Mouse (Mus musculus): ENCODE data around the gene Hs2st1.
A peak's percentile ranks its signal among the peaks of the same experiment; 100 is the strongest.

Gene Hs2st1

GRCm38 (mm10) chr3:144550659-144551058 is 19.3 kb downstream of the Hs2st1 start:
- DNase-seq = no peak

- no peak for DNase-seq
Observed at GRCm38 (mm10) chr3:144550036-144550435, 19.9 kb downstream of the Hs2st1 start.

- DNase-seq = no peak
Observed at GRCm38 (mm10) chr3:144548186-144548845, 21.7 kb downstream of the Hs2st1 start.

DNA sequence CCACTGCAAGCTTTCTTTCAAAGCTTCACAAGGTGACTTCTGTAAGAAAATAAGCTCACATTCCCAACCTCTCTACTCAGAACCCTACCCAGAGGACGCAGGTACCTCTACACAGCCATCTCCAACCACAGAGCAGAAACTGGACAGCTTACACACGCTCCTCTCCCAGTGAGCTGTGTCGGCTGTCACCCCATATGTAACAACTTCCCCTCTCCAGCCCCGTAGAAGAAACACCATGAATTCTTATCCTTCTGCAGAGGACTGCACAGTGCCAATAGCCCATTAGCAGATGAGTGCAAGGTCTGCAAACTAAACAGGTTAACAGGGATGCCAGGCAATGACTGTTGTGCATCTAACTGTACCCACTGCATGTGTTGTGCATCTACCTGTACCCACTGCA is 23.5 kb downstream of the Hs2st1 start:
- DNase-seq = no peak

GRCm38 (mm10) chr3:144545832-144546231 is 24.1 kb downstream of the Hs2st1 start:
- DNase-seq = no peak

GRCm38 (mm10) chr3:144545152-144545551 is 24.8 kb downstream of the Hs2st1 start:
- no peak for DNase-seq

- DNase-seq = no peak
Observed at GRCm38 (mm10) chr3:144541906-144542438, 28.0 kb downstream of the Hs2st1 start.

GRCm38 (mm10) chr3:144540805-144541204 is 29.2 kb downstream of the Hs2st1 start:
- no peak for DNase-seq

DNA sequence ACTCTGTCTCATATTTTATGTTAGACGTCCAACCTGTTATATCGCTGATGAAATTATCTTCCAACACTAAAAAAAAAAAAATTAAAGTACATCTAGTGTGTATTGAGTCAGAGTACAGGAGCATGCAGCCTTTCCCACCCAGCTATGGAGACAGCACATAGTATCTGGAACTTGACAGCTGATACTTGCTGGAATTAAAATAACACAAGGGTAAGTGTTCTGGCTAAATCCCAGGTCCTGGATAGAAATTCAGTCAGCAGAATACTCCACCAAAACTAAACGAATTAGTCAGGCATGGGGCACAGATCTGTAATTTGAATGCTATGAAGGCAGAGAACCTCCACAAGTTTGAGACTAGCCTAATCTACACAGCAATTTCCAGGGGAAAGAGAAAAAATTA is 30.9 kb downstream of the Hs2st1 start:
- DNase-seq = no peak

GRCm38 (mm10) chr3:144537078-144537855 is 32.7 kb downstream of the Hs2st1 start:
- DNase-seq = peak; percentile 30

DNA sequence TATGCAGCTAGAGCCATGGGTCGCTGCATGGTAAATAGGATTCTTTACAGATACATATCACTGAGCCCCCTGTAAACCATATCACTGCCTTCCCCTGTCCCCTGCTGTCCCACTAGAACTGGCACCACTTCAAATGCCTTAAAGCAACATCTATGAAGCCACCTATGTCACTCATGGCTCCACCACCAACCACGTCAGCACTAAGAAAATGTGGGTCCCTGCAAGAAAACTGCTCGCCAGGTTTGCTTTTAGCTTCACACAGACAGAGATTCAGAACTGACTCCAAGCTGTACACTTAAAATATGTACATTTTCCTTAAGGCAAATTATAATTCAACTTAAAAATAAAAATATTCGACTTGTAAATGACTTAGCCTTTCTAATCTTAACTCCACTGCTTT is 34.9 kb downstream of the Hs2st1 start:
- no peak for DNase-seq

DNA sequence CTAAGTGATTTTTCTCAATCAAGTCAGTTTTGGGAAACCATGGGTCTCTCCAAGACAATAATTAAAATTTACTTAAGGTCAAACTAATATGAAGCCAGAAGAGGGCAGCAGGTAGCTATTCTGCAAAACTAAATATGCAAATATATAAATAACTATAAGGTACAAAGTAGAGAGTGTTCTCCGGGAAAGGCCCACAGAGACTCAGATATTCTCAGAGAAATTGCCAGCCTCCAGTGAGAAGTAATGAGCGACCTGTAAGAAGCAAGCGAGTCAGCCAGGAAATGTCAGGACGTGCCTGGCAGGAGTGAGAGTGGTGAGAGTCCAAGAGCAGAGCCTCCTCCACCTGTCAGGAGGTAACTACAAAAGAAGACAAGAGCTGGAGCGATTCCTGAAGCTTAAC is 39.0 kb downstream of the Hs2st1 start:
- no peak for DNase-seq

DNA sequence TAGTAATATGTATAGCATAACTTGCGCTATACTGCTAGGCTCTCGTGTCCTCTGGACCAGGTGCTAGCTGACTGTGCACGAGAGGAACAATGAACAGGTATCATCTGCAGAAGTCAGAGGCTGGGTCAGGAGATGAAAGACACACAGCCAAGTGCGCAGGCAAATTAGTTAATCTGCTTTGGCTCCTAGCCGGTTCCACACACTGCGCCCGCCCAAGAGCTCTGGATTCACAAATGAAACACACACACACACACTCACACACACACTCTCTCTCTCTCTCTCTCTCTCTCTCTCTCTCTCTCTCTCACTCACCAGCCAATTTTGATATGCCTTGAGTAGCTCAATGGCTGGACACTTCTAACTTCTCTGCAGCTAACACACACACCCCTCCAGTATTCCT is 42.1 kb downstream of the Hs2st1 start:
- DNase-seq = no peak

DNA sequence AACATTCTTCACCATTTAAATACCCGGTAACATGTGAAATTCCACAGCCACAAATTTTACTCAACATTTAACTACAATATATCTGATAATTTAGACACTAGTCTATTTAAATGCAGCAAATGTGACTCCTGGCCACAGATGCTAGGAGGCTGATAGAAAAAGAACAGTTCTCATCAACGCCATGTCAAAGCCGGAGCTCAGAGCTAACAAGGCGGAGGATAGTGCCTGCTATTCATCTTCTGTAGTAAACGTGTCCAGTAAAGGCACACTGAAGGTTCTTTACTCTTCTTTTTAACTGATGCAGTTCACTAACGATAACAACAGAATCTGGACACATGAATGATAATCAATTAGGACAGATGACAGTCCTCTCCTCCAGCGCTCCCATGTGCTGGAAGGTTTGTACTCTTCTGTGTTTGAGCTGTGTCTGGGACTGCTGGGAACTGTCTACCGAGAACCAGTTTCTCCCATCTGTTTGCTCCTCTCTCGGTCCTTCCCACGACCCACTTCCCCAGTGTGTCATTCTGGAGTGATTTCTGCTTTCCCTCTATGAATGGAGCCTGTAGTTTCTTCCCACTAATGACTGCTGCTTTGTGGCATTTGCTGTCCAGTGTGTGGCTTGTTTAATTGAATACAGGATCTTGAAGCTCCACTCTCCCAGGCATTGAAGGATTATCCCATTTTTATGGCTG is 50.3 kb downstream of the Hs2st1 start:
- no peak for DNase-seq

- no peak for DNase-seq
Observed at GRCm38 (mm10) chr3:144518917-144519316, 51.1 kb downstream of the Hs2st1 start.

GRCm38 (mm10) chr3:144515286-144515685 is 54.7 kb downstream of the Hs2st1 start:
- no peak for DNase-seq

- no peak for DNase-seq
Observed at GRCm38 (mm10) chr3:144514122-144514505, 55.9 kb downstream of the Hs2st1 start.

DNA sequence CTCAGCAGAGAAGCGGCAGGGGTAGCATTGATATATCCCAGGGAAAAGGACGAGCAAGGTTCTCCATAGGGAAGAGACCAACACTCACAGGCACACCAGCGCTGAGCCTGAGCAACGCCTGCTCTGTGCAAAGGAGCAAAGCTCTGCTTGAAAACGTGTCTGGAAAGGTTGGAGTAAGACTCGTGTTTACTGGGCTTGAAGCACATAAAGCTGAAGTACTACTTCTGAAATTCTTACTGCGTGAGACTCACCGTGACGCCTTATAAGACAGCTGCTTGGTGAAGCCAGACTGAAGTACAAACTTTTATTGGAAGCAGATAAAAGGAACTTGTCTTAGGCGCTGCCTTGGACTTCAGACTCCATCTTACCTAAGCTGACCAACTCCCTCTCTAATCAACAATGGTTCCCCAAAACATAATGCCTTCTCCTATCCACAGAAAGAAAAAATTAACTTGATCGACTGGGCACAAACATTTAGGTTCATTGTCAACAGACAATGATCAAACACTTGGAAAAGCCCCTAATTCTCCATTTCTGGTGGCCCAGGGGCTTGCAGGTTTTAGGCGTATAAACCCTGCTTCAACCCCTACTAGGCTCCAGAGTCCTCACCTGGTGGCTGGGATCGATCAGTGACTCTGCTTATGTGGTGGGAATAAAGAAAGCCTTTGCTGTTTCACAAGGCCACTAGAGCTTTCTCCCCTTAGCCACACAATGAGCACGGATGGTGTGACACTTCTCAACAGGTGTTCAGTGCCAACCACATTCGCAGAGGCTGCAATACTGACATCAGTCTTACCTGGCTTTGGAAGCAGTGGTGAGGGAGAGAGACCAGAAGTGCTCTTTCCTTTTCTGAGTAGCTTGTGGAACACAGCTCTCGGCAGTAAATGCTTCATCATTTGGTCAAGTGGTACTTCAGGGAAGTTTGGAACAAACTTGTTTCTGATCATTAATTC is 56.5 kb downstream of the Hs2st1 start:
- DNase-seq = no peak

DNA sequence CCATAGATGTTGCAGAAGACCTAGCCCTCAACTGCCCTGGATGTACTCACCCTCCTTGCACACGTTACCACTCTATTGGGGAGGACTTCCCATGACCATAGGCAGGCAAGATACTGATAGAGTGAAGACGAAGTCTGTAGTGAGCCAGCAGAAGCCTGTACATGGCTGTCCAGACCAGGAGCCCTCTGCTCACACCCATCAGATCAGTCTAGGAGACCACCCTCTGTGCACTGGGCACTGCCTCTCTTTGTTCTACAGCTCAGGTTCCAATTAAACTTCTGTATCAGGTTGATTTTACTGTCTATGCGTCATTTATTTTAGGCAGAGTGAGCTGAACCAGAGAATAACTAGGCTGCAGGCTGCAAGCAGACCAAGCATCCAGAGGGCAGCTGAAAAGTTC is 59.3 kb downstream of the Hs2st1 start:
- no peak for DNase-seq

GRCm38 (mm10) chr3:144508342-144508741 is 61.6 kb downstream of the Hs2st1 start:
- DNase-seq = no peak

DNA sequence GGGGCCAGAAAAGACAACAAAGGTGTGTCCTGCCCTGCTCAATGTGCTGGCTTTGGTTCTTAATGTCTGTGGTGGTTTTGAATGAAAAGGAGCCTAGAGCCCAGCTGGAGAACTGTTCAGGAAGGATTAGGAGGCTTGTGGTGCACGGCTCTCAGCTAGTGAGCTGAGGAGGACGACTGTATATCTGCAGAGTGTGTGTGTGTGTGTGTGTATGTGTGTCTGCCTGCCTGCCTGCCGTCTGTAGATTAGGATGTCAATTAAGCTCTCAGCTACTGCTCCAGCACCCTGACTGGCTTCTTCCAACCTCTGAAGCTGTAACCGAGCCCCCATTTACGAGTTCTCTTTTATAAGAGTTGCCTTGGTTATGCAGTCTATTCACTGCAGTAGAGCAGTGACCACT is 62.1 kb downstream of the Hs2st1 start:
- DNase-seq = no peak

DNA sequence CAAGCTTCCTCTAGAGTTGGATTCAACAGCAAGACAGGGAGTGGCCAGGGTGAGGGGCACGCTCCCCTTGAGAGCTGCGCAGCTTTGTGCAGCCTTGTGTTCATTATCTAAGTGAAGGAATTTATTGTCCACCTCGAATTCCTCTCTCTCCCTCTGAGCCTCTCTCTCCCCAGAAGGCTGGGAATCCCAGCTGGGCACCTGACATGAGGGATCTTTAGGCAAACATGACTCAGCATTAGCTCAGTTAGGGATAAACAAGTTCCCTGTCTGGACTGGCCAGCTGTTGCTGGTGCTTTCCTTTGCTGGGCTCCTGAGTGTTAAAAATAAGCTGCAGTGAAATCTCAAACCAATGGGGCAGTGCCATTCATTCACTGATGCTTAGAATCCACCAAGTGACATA is 63.8 kb downstream of the Hs2st1 start:
- no peak for DNase-seq

DNA sequence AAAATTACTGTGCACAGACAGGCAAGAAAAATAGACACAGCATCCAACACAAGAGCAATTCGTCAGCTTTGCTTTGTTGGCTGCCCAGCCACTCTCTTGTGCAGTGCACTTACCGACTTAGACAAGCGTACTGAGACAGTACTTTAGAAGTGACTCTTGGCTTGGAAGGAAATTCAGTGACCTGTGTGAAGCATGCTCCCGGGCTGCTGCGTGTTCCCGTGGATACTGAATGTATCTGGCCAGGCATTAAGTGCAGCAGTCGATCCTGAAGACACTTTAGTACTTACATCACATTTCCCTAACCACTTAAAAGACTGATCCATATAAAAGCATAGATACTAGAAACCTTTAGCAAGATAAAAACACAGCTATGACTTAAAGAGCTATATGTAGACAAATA is 68.1 kb downstream of the Hs2st1 start:
- DNase-seq = no peak
